Mouse (Mus musculus) megakaryocyte, adult 5-6 weeks (primary cell): ENCODE data around the gene Prmt3. TPM values are rescaled to one million over a fixed set of nuclear protein-coding genes. Genes with fewer than 3 reads are reported as not detected.

Experiments used
- ATAC-seq: 2 replicates; pipeline ENCODE4 v1.8.0; 2016; ENCODE audit warnings: mild to moderate bottlenecking, inconsistent platforms; ENCODE audit not compliant: poor library complexity, severe bottlenecking
- total RNA-seq, 2 experiments: library from RNA; stranded (forward) in 1 of 2; stranded (reverse) in 1 of 2; fragments of 153-499, 151-499 nt in 1 of 2; fragments of 221-1000, 200-1000 nt in 1 of 2; gene quantifications; 2 replicates each; pipeline versions ENCODE4 v1.2.3 to v1.2.4; 2015 to 2017

The Prmt3 gene
- 39.2 and 41.2 TPM in 2 replicates for total RNA-seq (2015)
- 30.2 and 33.9 TPM in 2 replicates for total RNA-seq (2017)

GRCm38 (mm10) chr7:49778114-49778901, at the start of gene Prmt3:
TSS of gene Prmt3 (plus strand) at chr7:49778346.
- ATAC-seq = peak; percentile 87

- ATAC-seq = no peak
Measured at GRCm38 (mm10) chr7:49734342-49734741, 43.8 kb upstream of the Prmt3 start.

- ATAC-seq = no peak
Measured at GRCm38 (mm10) chr7:49739448-49739847, 38.7 kb upstream of the Prmt3 start.

- peak; percentile 24; the same call in 1 of the 2 replicates for ATAC-seq
Measured at GRCm38 (mm10) chr7:49741474-49741873, 36.7 kb upstream of the Prmt3 start.

GRCm38 (mm10) chr7:49741923-49742322, 36.2 kb upstream of the Prmt3 start:
- no peak for ATAC-seq

- peak; percentile 77 for ATAC-seq
Measured at GRCm38 (mm10) chr7:49751148-49751547, 27.0 kb upstream of the Prmt3 start.

- ATAC-seq = peak; percentile 60
Measured at GRCm38 (mm10) chr7:49752730-49753506, 25.2 kb upstream of the Prmt3 start.

GRCm38 (mm10) chr7:49754767-49755166, 23.4 kb upstream of the Prmt3 start:
- ATAC-seq = peak; percentile 54; the same call in 1 of the 2 replicates

GRCm38 (mm10) chr7:49758934-49759571, 19.1 kb upstream of the Prmt3 start, which contains the start of gene Htatip2:
TSS of gene Htatip2 (plus strand) at chr7:49759115.
- peak; percentile 93 for ATAC-seq

- ATAC-seq = peak; percentile 49
Measured at GRCm38 (mm10) chr7:49762605-49763004, 15.5 kb upstream of the Prmt3 start.

- peak; percentile 69 for ATAC-seq
Measured at GRCm38 (mm10) chr7:49764011-49764716, 14.0 kb upstream of the Prmt3 start.

GRCm38 (mm10) chr7:49766166-49766565, 12.0 kb upstream of the Prmt3 start:
- no peak for ATAC-seq

- no peak for ATAC-seq
Measured at GRCm38 (mm10) chr7:49768509-49768908, 9.6 kb upstream of the Prmt3 start.

- no peak for ATAC-seq
Measured at GRCm38 (mm10) chr7:49774396-49774795, 3.8 kb upstream of the Prmt3 start.

- no peak for ATAC-seq
Measured at GRCm38 (mm10) chr7:49777585-49777984, 561 bp upstream of the Prmt3 start.

- ATAC-seq = no peak
Measured at GRCm38 (mm10) chr7:49778904-49779615, 914 bp downstream of the Prmt3 start.

GRCm38 (mm10) chr7:49783017-49783416, 4.9 kb downstream of the Prmt3 start:
- peak; percentile 65 for ATAC-seq

- no peak for ATAC-seq
Measured at GRCm38 (mm10) chr7:49785141-49785540, 7.0 kb downstream of the Prmt3 start.

- peak; percentile 33; the same call in 1 of the 2 replicates for ATAC-seq
Measured at GRCm38 (mm10) chr7:49786618-49787382, 8.7 kb downstream of the Prmt3 start.
